Mouse (Mus musculus) midbrain, embryonic 14.5 days (tissue): Measurements from ENCODE around the gene Gm20388. TPM values are rescaled to one million over a fixed set of nuclear protein-coding genes. Genes with fewer than 3 reads are reported as not detected.

ENCODE experiments used
- ATAC-seq: fragments of 200-750 bp; cut with Nextera tagmentation; 2 replicates; pipeline ENCODE4 v1.8.0; 2017; ENCODE audit warnings: moderate number of reproducible peaks, moderate library complexity; ENCODE audit not compliant: low FRiP score, low TSS enrichment
- DNase-seq: peaks from one replicate; pipeline ENCODE4 v3.0.0-alpha.2; 2015
- H3K27ac ChIP-seq: fragments of 300-500 bp; sonication (generic); replicated peaks from 2 replicates; pipeline ENCODE4 v1.5.1; 2014; ENCODE audit warnings: mild to moderate bottlenecking, low read depth, low read length, moderate library complexity
- H3K27me3 ChIP-seq: fragments of 300-500 bp; sonication (generic); 2 replicates; pipeline ENCODE4 v1.6.1; 2014; ENCODE audit warnings: low read length, control low read depth, mixed read lengths; ENCODE audit not compliant: control insufficient read depth, insufficient read depth
- H3K36me3 ChIP-seq: fragments of 300-500 bp; sonication (generic); 2 replicates; pipeline ENCODE4 v1.6.1; 2014; ENCODE audit warnings: low read length, control low read depth; ENCODE audit not compliant: control insufficient read depth, insufficient read depth
- H3K4me1 ChIP-seq: fragments of 300-500 bp; sonication (generic); 2 replicates; pipeline ENCODE4 v1.6.1; 2014; ENCODE audit warnings: mild to moderate bottlenecking, antibody characterized with exemption, low read length, control low read depth; ENCODE audit not compliant: control insufficient read depth, insufficient read depth
- H3K4me2 ChIP-seq: fragments of 300-500 bp; sonication (generic); 2 replicates; pipeline ENCODE4 v1.6.1; 2014; ENCODE audit warnings: mild to moderate bottlenecking, low read length, moderate library complexity
- H3K4me3 ChIP-seq: fragments of 300-500 bp; sonication (generic); replicated peaks from 2 replicates; pipeline ENCODE4 v1.5.1; 2014; ENCODE audit warnings: low read depth, low read length
- H3K9ac ChIP-seq: fragments of 300-500 bp; sonication (generic); replicated peaks from 2 replicates; pipeline ENCODE4 v1.6.1; 2014; ENCODE audit warnings: mild to moderate bottlenecking, low read length, moderate library complexity
- H3K9me3 ChIP-seq: fragments of 300-500 bp; sonication (generic); 2 replicates; pipeline ENCODE4 v1.6.1; 2016; ENCODE audit warnings: low read length, control low read depth, mixed read lengths; ENCODE audit not compliant: control insufficient read depth
- WGBS: fragments of 180-500 bp; shearing (Covaris S2); extraction: QIAGEN DNeasy Blood & Tissue Kit; methylation state at CpG from one replicate; pipeline ENCODE4 v1.1.7; 2014; 5-methylcytosine and 5-hydroxymethylcytosine counted together
- polyA plus RNA-seq: library from polyadenylated mRNA; unstranded; fragments of >200 nt; fragmentation: Nextera tagmentation; extraction: Ambion mirVana; gene quantifications from 2 replicates; pipeline ENCODE4 v1.2.1, GENCODE M21; 2014

The Gm20388 gene
- polyA plus RNA-seq, 1 experiment from 2014 or later: 4.1 TPM

- Histone ChIP-seq H3K9ac (peak overlapping the region; percentile 54; the same call in 1 of the 2 replicates), H3K9me3 (no peaks in the 10 kb centered on the region), H3K36me3 (peaks cover 8% of the 10 kb centered on the region; the same call in 1 of the 2 replicates), H3K4me2 (peak overlapping the region; percentile 62), H3K4me1 (peaks cover 33% of the 10 kb centered on the region), H3K27ac (peak overlapping the region; percentile 74), H3K4me3 (peak overlapping the region; percentile 29), H3K27me3 (no peaks in the 10 kb centered on the region)
- 59% methylated on average over 19 of the region's 19 CpGs for WGBS
- DNase-seq (no peak), ATAC-seq (no peak)
Observed at GRCm38 (mm10) chr8:121948321-121949145, 2037.9 kb downstream of the Gm20388 start.

DNA sequence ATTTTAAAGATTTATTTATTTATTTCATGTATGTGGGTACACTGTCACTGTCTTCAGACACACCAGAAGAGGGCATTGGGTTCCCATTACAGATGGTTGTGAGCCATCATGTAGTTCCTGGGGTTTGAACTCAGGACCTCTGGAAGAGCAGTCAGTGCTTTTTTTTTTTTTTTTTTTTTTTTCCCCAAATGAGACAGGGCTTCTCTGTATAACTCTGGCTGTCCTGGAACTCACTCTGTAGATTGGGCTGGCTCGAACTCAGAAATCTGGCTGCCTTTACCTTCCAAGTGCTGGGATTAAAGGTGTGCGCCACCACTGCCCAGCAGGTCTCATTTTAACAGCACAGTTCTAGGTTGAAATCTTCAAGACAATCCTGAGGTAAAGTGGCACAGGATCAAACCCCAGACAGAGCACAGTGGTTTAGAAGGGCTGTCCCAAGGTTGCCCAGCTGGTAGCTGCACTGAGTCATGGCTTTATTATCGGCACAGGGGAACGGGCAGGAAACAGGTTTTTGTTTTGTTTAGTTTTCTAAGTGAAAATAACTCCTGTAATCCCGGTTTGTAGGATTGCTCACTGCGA, 2038.7 kb downstream of the Gm20388 start, which contains the start of gene Banp:
Banp (plus strand) TSS at position 529 of the 579 bp plus-strand sequence.
- peak within 1 kb of the TSS; percentile 82 for H3K4me3 ChIP-seq
- H3K9me3 ChIP-seq: no peaks in the 10 kb centered on the region
- no peak for ATAC-seq
- H3K27me3 ChIP-seq: no peaks in the 10 kb centered on the region
- DNase-seq: no peak
- H3K36me3 ChIP-seq: peaks cover 15% of the 10 kb centered on the region
- peaks cover 33% of the 10 kb centered on the region for H3K4me1 ChIP-seq
- 63% methylated on average over 6 of the region's 6 CpGs for WGBS
- H3K27ac ChIP-seq: peak within 1 kb of the TSS; percentile 97
- H3K9ac ChIP-seq: peak within 1 kb of the TSS; percentile 95
- peak within 1 kb of the TSS; percentile 93 for H3K4me2 ChIP-seq

- H3K4me2 ChIP-seq: peak overlapping the region; percentile 93
- H3K36me3 ChIP-seq: peaks cover 23% of the 10 kb centered on the region
- no peaks in the 10 kb centered on the region for H3K9me3 ChIP-seq
- WGBS: under 1% methylated on average over 57 of the region's 66 CpGs
- no peaks in the 10 kb centered on the region for H3K27me3 ChIP-seq
- DNase-seq (peak; percentile 100), ATAC-seq (peak; percentile 93)
- peaks cover 33% of the 10 kb centered on the region for H3K4me1 ChIP-seq
- H3K9ac ChIP-seq: peak overlapping the region; percentile 95
- peak overlapping the region; percentile 82 for H3K4me3 ChIP-seq
- peak overlapping the region; percentile 97 for H3K27ac ChIP-seq
Observed at GRCm38 (mm10) chr8:121949941-121950748, 2039.5 kb downstream of the Gm20388 start.

DNA sequence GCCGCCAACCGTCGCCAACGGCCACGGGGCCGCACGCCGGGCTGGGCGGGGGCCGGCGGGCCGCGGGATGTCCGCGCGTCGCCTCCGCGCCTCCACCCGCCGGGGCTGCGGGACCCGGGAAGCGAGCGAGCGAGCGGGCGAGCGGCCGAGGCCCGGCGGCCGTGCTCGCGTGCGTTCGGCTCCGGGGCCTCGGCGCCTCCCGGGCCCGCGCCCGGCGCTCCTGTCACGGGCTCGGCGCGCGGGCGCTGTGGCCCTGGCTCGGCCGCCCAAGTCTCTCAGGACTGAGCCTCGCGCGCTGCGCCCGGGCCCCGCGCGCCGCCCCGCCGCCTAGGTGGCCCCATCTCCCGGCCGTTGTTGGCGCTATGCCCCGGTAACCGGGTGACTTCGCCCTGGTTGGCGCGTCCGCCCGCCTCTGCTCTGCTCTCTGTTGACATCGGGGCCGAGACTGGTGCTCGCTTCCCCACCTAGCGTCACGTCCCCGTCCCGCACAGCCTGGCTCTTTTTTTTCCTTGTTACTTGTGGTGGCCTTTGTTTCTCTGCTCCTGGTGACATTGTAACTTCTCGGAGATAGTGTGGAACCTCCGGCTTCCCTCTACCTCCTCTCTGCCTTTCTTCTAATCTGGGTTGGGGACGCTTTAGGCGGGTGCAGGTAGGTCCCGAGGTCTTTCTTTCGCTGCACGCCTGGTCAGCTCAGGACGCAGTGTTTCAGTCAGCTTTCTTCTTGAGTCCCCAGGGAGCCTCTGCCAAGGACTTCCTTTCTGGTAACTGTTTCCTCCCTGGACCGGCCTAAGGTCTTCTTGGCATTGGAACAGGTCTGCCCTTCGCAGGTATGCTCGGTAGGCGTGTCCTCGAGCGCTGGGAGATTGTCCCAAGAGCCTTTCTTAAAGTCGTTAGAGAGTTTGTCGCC, 2040.4 kb downstream of the Gm20388 start:
- WGBS: under 1% methylated on average over 94 of the region's 97 CpGs
- peak; percentile 69 for DNase-seq
- Histone ChIP-seq H3K4me3 (peak overlapping the region; percentile 82), H3K4me1 (peaks cover 33% of the 10 kb centered on the region), H3K36me3 (peaks cover 24% of the 10 kb centered on the region), H3K9ac (peak overlapping the region; percentile 95), H3K27me3 (no peaks in the 10 kb centered on the region), H3K27ac (peak overlapping the region; percentile 97), H3K9me3 (no peaks in the 10 kb centered on the region), H3K4me2 (peak overlapping the region; percentile 93)
- peak; percentile 8 for ATAC-seq

DNA sequence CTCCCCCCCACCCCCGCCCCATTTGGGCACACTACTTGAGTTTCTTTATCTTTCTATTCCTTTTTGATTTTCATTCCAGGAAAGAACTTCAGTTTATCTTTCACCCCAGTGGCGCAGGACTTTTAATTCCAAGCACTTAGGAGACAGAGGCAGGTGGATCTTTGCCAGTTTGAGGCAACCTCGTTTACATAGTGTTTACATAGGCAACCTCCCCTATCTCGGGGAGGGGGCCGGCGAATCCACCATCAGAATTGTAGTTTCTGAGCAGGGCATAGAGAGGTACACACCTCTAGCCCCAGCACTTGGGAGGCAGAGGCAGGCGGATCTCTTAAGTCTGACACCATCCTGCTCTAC, 2041.0 kb downstream of the Gm20388 start:
- Histone ChIP-seq H3K27ac (peak overlapping the region; percentile 97), H3K4me2 (peak overlapping the region; percentile 93), H3K9ac (peak overlapping the region; percentile 95), H3K36me3 (peaks cover 24% of the 10 kb centered on the region), H3K9me3 (no peaks in the 10 kb centered on the region), H3K27me3 (no peaks in the 10 kb centered on the region), H3K4me3 (peak overlapping the region; percentile 82), H3K4me1 (peaks cover 33% of the 10 kb centered on the region)
- WGBS: 40% methylated on average over 7 of the region's 7 CpGs
- no peak for DNase-seq
- no peak for ATAC-seq

DNA sequence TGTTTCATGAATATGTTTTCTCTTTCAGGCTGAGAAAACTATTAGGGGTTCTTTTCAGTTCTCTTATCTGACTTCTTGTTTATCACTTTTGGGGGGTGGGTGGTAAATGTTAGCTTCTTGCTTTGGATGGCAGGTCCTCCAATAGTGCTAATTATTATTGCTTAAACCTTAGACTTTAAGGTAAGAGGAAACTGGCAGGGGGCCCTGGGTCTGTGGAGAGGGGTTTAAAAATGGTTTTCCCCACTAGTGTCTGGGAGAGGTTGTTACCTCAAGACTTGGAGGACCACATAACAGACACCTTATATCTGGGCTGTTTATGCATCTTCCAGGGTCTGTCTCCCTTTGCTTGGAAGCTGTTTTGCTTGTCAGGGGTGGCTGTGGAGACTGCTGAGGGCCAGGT, 2041.5 kb downstream of the Gm20388 start:
- peaks cover 24% of the 10 kb centered on the region for H3K36me3 ChIP-seq
- H3K27me3 ChIP-seq: no peaks in the 10 kb centered on the region
- no peak for DNase-seq
- H3K4me1 ChIP-seq: peaks cover 32% of the 10 kb centered on the region
- H3K9me3 ChIP-seq: no peaks in the 10 kb centered on the region
- no peak for ATAC-seq
- H3K27ac ChIP-seq: no peak overlapping the region
- peak overlapping the region; percentile 93 for H3K4me2 ChIP-seq
- H3K4me3 ChIP-seq: peak overlapping the region; percentile 82
- H3K9ac ChIP-seq: no peak overlapping the region; the same call in 1 of the 2 replicates

DNA sequence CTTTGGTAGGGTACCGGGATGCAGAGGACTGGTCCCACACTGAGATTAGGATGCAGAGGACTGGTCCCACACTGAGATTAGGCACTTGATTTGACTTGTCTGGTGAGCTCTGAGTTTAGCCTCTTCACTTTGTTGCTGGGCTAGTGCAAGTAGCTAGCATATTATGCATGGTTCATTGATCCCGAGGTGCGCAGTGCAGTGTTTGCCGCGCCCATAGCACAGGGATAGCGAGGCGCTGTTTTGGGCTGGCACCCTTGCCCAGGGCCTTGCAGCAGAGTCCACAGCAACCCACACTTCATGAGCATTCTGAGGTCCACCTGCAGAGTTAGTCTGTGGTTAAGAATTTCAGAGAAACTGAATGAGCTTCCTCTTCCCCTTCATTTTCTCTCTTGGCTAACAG, 2042.2 kb downstream of the Gm20388 start:
- Histone ChIP-seq H3K27ac (no peak overlapping the region), H3K36me3 (peaks cover 24% of the 10 kb centered on the region), H3K4me2 (0 out of 2 replicates have a peak overlapping the region, but pooled peaks have one; percentile 93), H3K9ac (no peak overlapping the region), H3K4me3 (no peak overlapping the region), H3K9me3 (no peaks in the 10 kb centered on the region), H3K27me3 (no peaks in the 10 kb centered on the region), H3K4me1 (peaks cover 25% of the 10 kb centered on the region)
- ATAC-seq (no peak), DNase-seq (no peak)
- 94% methylated on average over 7 of the region's 7 CpGs for WGBS
